Mouse (Mus musculus): ENCODE results near the gene Chpt1.

The Chpt1 gene

DNA sequence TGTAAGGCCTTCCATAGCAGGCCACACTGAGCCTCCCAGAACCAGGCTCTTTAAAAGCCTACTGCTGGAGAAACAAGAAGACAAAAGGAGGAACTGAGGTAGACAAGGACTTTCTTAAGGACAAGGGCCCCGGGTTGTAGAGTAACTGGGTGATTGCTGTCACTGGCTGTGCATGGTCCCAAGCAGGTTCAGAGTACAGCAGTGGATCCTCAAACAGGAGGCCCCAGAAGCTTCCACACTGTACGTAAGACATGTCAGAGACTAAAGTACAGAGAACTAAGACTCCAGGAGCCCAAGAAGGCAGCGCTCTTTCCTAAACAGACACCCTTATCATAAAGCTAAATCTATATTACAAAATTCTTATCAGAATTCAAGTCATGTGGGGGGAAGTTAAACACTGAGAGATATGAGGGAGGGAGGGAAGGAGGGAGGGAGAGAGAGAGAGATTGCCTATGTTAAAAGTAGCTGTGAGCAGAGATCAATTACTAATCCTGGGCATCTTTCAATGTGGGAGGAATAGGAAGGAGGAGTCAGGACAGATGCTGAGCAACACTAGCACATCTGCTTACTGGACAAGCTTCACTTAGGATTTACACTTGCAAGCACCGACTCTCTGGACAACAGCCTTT is 8.8 kb downstream of the Chpt1 start:
- no peak for DNase-seq (ENCODE audit: low read depth, low spot score)

DNA sequence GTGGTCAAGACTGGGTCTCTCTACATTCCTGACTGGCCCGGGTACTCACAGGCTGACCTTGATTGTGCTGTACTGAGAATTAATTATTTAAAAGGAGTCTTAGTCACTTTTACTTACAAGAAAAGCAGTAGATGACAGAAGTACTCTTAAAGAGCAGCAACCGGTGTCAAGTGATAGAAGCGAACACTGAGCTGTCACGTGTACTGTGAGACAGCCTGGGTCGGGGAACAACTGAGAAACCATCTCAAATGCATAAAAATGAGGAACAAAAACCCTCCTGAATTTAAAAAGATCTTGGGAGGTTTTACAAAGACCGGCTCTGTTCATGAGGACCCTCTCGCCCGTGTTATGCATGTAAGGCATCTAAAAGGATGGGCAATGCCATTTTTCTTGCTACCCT is 11.2 kb downstream of the Chpt1 start:
- DNase-seq (ENCODE audit: low read depth, low spot score) = no peak

DNA sequence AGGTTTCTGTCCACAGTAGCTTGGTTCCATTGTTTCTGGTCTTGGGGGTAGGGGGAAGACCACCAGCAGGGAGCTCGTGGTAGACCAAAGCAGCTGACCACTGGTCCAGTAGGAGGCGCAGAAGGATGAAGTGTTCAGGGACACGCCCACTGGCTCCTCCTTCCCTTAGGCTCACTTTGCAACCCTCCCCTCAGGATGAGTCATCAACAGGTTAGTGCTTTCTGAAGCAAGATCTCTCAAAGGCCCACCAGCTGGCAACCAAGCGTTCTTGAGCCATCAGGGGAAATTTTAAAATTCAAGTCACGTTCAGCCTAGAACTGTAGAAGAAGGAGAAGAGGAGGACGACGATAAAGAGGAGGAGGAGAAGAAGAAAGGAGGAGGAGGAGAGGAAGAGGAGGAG is 12.2 kb downstream of the Chpt1 start:
- DNase-seq (ENCODE audit: low read depth, low spot score) = peak; percentile 91

DNA sequence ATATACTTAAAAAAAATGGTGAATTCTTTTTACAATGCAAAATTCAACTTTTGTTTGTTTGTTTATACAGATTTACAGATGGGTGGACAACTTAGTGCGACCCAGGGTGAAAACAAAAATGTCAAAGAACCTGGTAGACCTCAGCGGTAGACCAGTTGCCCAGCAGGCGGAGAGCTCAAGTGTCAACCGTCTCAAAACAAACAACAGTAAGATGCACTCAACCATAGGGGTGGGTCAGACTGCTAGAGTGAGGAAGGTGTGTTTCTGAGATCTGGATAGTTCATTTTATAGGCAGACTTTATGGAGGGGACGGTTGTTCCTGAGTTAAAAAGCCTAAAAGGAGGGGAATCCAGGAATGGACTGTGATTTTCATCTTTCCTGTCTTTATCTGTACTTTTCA is 15.2 kb downstream of the Chpt1 start:
- no peak for DNase-seq (ENCODE audit: low read depth, low spot score)

DNA sequence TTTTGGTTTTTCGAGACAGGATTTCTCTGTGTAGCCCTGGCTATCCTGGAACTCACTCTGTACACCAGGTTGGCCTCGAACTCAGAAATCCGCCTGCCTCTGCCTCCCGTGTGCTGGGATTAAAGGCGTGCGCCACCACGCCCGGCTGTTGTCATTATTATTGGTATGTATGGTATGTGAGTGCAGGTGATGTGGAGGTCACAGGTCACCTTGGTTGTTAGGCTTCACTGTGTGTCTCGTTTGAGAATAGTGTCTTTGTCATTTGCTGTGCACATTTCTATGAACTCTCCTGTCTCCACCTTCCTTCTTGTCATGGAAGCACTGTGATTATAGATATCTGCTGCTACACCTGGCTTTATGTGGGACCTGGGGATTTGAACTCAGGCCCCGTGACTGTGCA is 21.0 kb downstream of the Chpt1 start:
- DNase-seq (ENCODE audit: low read depth, low spot score) = peak; percentile 88

DNA sequence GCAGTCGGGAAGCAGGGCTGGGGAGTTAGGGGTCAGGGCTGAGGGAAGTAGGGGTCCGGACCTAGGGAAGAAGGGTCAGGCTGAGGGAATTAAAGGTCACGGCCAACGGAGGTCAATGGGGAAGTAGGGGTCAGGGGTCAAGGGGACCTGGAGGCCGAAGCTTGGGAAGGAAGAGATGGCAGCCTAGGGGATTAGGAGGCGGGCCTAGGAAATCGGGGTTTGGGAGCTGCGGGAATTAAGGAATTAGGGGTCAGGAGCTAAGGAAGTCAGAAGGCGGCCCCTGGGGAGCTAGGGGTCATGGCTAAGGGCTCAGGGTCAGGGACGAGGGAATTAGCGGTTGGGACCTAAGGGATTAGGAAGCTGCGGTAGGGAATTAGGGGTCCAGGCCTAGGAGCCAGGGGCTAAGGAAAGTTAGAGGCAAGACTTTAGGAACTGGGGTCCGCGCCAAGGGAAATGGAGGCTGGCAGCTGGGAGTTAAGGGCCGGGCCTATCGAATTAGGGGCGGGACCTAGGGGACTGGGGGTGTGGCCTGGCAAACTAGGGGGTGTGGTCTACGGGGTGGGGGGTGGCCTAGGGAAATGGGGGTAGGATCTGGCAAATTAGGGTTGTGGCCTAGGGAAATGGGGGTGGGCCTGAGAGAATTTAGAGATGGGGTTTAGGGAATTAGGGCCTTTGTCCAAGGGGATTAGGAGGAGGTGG is 43.6 kb downstream of the Chpt1 start:
- DNase-seq (ENCODE audit: low read depth, low spot score) = peak; percentile 73

DNA sequence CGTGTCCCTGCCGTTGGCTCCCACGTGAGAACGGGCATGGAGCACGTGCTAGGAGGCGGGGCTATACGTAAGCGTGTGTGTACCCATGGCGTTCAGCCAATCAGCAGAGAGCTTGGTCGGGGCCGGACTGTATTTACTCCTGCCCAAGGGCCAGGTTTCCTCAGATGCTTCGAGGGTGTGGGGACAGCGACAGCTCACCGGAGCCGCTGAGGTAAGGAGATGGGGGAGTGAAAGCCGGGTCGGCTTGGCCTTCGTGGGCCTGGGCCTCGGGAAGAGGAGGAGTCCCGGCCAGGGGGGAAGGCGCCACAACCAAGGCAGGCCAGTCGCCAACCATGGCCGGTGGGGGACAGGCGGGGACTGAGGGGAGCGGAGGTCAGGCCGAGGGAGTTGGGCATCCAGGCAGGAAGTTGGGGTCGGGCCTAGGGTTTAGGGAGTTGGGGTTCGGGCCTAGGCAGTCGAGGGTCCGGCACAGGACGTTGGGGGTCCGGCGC is 44.3 kb downstream of the Chpt1 start, which contains the start of gene Sycp3:
Gene Sycp3 (plus strand): TSS at position 68 of the 491 bp plus-strand sequence.
- peak; percentile 68 for DNase-seq (ENCODE audit: low read depth, low spot score)

DNA sequence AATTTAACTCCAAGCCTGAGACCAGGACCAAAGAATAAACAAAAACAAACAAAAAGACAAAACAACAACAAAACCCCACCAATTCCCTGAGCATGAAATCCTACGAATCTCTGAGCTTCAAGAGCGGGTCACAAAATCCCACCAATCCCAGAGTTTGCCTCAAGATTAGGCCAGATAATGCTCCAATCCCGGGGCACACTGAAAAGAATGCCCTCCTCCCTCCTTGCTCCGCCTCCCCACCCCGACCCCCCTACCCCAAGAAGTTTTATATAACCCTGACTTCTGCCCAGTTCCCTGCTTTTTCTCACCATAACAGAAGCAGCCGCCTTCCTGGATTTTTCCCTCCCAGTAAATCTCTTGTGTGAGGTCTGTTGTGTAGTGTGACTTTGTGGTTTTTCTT is 46.1 kb downstream of the Chpt1 start:
- DNase-seq (ENCODE audit: low read depth, low spot score) = peak; percentile 59

DNA sequence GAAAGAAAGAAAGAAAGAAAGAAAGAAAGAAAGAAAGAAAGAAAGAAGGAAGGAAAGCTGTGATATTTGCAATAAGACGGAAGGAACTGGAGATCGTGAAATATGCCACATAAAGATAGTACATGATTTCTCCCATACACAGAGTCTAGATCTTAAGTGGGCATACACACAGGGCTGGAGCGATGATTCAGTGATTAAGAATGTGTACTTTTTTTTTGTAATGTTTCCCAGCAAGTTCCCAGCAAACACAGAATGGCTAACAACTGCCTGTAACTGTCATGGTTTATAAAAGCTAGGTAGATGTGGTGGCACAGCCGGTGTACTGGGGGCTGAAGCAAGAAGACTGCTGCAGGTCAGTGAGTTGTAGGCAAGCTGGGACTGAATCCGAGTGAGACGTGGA is 51.9 kb downstream of the Chpt1 start:
- no peak for DNase-seq (ENCODE audit: low read depth, low spot score)

DNA sequence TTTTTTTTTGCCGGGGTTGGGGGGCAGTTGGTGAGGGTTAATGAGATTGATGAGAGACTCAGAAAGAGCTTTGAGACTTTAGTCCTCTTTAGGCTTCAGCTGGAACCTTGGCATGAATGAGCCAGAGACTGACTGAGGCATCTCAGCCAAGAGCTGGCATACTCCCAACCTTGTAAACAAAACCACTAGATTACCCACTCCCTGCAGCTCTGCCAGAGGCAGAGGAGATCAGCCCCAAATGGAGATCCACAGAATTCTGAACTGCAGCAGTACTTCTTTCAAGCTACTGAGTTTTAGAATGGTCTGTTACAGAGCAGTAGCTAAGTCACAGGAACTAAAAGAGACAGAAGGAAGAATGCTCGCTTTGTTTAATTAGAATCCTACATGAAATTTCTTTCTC is 52.7 kb downstream of the Chpt1 start:
- no peak for DNase-seq (ENCODE audit: low read depth, low spot score)

DNA sequence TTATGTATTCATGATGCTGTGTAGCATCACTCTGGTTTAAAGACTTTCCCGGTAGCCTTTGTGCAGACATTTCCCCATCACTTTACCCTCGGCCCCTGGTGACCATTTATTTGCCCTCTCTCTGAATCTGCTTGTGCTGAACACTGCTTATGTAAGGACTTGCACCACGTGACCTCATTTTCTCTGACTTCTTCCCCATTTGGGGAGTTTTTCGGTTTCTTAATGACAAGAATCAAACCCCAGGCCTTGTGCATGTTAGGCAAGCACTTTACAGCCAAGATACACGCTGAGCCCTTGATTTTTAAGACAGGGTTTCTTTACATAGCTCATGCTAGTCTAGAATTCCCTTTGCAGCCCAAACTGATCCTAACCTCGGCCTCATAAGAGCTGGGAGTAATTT is 62.6 kb downstream of the Chpt1 start:
- DNase-seq (ENCODE audit: low read depth, low spot score) = no peak

DNA sequence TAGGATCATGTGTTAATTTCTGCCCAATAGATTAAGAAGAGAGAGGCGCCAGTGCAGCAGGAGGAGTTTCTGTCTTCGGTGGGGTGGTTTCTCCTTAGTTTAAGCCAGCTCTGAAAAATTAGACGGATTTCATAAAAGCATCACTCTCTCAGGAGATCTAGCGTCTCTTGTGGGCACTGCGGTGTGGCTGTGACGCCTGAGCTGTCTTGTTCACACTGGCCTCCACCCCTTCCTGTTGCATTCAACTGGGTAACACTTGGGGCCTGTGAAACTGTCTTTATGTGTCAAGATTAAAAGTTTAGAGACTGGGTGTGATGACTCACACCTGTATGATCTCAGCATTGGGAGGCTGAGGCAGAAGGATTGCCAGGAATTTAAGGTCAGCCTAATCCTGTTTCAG is 75.9 kb downstream of the Chpt1 start:
- no peak for DNase-seq (ENCODE audit: low read depth, low spot score)

DNA sequence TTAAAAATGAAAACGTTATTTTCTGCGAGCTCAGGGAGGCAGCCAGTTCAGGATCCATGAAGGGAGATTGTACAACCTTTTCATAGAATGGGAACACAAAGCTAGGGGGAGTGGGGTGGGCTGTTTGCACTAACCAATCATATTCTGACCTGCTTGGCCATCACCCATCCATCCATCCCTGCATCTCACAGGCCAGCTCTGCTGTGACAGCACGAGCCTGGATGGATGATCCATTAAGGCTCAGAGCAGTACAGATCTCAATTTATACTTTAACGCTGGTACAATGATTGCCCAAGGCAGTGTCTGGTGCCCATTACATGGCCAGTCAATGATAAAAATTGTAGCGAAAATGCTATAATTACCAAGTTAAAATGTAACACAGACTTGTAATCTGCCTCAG is 77.0 kb downstream of the Chpt1 start:
- no peak for DNase-seq (ENCODE audit: low read depth, low spot score)

DNA sequence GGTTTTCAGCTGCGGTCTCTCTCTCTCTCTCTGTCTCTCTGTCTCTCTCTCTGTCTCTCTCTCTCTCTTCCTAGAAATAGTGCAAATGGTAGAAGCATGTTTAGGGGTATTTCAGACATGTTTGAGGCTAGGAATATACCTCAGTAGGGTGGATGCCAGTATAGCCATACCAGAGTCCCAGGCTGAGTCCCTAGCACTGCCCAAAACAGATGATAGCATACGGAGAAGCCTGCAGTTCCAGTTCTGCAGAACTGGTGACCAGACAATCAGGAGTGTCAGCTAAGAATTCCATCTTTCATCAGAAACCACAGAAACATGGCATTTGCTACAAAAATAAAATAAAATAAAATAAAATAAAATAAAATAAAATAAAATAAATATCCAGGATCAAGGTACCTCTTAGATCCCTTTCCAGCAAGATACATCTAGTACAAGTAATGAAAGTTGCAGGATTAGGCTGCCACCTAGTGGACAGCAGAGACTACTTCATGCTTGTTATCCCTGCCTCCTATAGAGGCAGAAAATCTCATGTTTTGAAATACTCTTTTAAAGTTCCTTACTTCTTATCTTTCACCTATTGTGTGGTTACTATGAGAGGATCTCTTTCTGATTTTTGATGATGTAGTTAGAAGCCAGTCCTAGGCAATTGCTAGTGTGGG is 77.6 kb downstream of the Chpt1 start:
- DNase-seq (ENCODE audit: low read depth, low spot score) = peak; percentile 72

DNA sequence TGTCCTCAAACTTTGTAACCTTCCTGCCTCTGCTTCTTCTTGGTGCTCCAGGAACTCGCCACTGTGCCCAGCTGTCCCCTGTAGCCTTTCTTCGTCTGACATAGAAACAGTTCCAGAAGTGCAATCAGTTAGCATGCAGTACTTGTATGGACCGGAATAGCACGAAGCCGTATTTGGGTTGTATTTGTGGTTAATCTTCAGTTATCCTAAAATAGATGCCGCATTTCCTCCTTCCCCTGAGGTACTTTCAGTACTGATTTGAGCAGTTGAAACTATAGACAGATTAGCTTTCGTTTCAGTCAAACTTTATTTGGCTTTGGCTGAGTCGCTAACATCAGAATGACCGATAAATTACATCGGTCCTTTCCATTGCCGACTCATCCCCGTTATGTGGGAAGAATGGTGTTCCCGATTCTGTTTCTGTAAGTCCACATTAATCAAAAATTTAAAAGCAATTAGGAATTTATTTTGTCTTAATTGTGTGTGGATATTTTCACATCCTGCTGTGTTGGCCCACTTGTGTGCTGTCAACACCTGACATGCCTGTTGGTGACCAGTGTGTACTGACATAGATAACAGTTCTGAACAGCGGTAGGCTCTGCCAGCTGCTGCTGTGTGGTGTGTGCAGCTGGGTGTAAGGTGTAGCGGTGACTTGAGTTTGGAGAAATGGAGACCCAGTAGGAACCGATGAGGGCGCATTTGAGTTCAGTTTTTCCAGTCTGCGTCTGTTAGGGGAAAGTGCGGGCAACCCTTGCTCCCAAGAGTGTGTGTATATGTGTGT is 83.0 kb downstream of the Chpt1 start:
- DNase-seq (ENCODE audit: low read depth, low spot score) = no peak

DNA sequence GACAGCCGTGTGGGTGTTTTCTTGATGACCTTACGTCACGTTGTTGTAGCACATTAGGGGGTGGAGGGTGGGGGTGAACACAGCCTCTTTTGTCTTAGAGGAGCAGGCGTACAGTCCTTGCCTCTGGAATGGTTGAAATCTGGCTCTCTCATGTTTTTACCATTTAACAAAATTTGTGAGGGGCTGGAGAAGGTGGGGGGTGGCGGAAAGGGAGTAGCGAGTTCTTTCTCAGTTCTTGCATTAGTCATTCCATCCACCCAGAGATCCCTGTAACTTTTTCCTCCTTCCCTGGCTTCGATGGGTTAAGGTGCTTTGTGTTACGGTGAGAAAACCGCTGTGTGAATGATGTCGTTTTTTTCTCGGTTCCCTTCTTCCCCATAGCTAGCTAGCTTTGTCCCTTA is 83.7 kb downstream of the Chpt1 start:
- no peak for DNase-seq (ENCODE audit: low read depth, low spot score)

DNA sequence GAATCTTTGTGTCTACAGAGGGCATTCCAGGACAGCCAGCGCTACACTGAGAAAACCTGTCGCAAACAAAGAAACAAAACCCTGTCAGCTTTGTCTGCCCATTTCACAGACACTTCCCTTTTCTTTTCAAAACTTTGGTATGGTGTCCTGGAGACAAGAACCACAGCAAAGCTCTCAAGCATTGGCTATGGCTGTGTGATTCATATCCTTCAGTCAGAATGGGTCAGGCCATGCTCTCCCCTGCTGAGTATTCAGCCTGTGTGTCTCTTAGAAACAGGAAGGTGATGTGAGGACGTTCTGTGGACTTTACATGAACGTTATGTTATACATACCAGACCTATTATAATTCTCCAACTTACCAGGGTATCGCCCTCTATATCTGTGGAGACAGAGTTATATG is 86.2 kb downstream of the Chpt1 start:
- no peak for DNase-seq (ENCODE audit: low read depth, low spot score)

DNA sequence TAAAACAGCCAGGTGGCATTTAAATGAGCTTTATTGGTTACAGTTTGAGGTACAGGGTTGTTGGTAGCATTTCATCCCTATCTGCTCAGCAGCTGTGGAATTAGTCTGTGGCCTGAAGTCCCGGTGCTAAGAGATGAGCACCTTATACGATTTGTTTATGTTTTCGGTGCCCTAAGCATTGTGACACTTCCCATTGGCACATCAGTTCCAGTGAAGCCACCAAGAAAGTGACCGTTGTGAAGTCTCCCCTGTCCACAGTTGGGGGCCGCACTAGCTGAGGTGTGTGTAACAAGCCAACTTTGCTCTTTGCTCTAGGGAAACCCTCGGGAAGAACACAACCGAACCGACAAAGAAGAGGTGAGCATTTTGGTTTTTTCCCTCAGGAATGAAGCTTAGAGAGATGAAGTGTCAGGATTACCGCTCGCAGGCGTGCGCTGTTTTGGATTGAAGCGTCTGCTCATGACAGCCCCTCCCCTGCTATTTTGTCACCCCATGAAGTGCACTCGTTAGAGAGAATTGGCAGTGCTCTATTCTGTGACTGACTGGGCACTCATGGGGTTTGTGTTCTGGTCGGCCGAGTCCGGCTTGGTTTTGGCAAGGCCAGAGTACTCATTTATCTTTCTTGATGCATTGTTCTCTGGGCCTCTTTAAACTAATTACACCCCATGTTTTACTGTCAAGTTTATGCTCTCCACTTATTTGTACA is 91.4 kb downstream of the Chpt1 start:
- DNase-seq (ENCODE audit: low read depth, low spot score) = no peak

DNA sequence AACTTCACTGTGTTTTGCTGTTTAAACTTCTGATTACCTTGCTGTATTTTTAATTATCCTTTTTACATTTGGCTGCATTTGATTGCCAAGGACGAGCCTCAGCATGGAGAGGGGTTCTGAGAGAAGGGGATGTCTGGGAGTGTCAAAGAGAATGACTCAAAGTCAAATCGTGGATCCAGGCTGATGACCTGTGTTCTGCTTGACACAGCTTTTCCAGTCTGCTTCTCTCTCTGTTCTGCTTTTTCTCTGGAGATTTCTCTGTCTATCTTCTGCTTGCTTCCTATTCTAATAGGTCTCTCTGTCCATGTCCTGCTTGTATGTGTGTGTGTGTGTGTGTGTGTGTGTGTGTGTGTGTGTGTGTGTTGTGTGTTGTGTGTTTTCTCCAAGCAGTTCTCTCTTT is 94.1 kb downstream of the Chpt1 start:
- no peak for DNase-seq (ENCODE audit: low read depth, low spot score)

DNA sequence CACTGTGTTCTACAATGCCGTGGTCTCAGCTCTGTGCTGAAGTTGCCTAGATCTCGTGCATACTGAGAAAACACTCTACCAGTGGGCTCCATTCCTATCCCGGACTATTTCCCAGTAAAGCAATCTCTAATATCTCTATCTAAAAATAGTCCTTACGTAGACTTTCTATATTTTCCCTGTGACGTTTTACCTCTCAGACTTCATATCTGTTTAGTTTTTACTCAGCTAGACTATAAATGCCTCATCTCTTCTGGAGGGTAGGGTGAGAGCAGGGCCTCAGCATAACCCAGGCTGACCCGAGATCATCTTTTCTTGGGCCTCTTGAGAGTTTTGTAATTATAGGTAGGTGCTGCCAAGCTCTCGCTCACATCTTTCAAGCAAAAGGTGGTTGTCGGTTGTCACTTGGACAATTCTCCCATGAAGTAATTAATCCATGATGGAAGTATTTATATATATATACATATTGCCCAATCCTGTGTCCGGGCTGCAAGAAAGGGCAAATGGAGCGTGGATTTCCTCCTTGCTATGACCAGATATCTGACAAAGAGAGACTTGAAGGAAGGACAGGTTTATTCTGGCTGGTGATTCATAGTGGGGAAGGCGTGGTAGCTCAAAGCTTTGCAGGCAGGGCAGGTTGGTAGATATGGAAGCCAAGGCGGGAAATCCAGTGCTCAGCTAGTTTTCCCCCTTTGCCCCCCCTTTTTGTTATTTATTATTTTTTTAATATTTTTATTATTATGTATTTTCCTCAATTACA is 95.8 kb downstream of the Chpt1 start:
- no peak for DNase-seq (ENCODE audit: low read depth, low spot score)

DNA sequence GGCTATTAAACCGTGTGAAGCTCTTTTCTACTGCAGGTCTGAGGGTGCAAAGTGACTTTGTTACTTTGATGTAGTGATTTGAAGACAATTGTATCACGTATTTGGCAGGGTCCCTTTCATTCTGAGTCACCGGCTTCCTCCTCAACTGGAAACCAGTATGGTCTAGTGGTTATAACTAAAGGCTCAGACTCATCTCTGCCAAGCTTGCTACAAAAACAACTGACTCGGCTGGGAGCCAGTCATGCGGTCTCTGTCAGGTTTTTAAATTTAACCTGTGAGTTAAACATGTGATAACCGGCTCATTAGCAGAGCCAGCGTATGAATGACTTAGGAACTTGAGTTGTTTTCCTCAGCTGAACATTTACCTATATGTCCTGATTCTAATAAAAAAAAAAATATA is 98.1 kb downstream of the Chpt1 start:
- DNase-seq (ENCODE audit: low read depth, low spot score) = no peak

Data from R1 (cell line).